Mouse (Mus musculus): ENCODE results near the gene Aacs.
"Not testable (repeated sequence)": the region's sequence is repeated elsewhere in the genome, so short reads cannot be mapped to it uniquely, and the experiment has no call there.

DNA sequence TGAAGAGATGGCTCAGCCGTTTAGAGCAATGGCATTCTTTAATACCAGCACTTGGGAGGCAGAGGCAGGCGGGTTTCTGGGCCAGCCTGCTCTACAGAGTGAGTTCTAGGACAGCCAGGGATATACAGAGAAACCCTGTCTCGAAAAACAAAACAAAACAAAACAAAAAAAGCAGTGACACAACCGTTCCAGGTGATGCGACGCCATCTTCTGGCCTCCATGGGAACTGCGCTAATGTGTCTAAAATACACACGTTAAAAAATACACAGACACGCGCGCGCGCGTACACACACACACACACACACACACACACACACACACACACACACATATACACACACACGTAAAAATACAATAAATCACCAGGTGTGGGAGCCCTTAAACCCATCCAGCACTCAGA, 41.3 kb upstream of the Aacs start:
- TF ChIP-seq GATA1 (IDR thresholded peaks at IDR 0.05; ENCODE audit: borderline replicate concordance, low read length); FLI1 (IDR thresholded peaks at IDR 0.05; ENCODE audit: low read length): not testable (repeated sequence)
